Mouse (Mus musculus): ENCODE data around the gene E430018J23Rik. TPM values are rescaled to one million over a fixed set of nuclear protein-coding genes. Genes with fewer than 3 reads are reported as not detected.
"Not testable (repeated sequence)": the region's sequence is repeated elsewhere in the genome, so short reads cannot be mapped to it uniquely, and the experiment has no call there.

The E430018J23Rik gene
- polyA plus RNA-seq, 1 experiment, result not detected

GRCm38 (mm10) chr7:127402980-127403379 lies 9.6 kb upstream of the E430018J23Rik start:
- Histone ChIP-seq H3K4me1 (ENCODE audit: control insufficient read depth) (peaks cover 24% of the 10 kb centered on the region), H3K9me3 (ENCODE audit: control insufficient read depth, low read length) (no peaks in the 10 kb centered on the region; the same call in 1 of the 2 replicates), H3K4me3 (replicated peaks) (no peak overlapping the region), H3K36me3 (ENCODE audit: control insufficient read depth) (no peaks in the 10 kb centered on the region; the same call in 1 of the 2 replicates), H3K27me3 (ENCODE audit: control insufficient read depth) (no peaks in the 10 kb centered on the region)
- TF ChIP-seq TAL1 (IDR thresholded peaks at IDR 0.05; ENCODE audit: low read length) (no peak), GATA1 (IDR thresholded peaks at IDR 0.05; ENCODE audit: low read length) (no peak)

DNA sequence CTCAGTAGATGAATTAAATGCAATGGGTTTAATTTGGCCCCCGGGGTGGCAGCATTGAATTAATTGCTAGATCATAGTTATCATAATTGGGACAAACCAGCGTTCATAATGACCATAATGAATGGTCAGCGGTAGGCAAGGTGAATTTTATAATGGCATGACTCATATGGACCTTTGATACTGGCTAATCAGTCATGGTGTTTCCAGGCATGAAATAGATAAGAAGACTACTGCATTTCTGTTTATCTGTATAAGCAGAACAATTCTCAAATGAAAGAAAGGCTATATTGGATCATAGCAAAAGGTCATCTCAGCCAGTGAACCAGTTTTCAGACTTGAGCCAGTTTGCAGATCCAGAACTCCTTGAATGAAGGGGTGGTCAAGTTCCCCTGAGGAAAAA lies 6.9 kb upstream of the E430018J23Rik start:
- Histone ChIP-seq H3K4me1 (ENCODE audit: control insufficient read depth) (peaks cover 12% of the 10 kb centered on the region), H3K4me3 (replicated peaks) (no peak overlapping the region), H3K9me3 (ENCODE audit: control insufficient read depth, low read length) (no peaks in the 10 kb centered on the region; the same call in 1 of the 2 replicates), H3K36me3 (ENCODE audit: control insufficient read depth) (no peaks in the 10 kb centered on the region; the same call in 1 of the 2 replicates), H3K27me3 (ENCODE audit: control insufficient read depth) (peaks cover 15% of the 10 kb centered on the region)
- TF ChIP-seq GATA1 (IDR thresholded peaks at IDR 0.05; ENCODE audit: low read length) (no peak), TAL1 (IDR thresholded peaks at IDR 0.05; ENCODE audit: low read length) (no peak)

DNA sequence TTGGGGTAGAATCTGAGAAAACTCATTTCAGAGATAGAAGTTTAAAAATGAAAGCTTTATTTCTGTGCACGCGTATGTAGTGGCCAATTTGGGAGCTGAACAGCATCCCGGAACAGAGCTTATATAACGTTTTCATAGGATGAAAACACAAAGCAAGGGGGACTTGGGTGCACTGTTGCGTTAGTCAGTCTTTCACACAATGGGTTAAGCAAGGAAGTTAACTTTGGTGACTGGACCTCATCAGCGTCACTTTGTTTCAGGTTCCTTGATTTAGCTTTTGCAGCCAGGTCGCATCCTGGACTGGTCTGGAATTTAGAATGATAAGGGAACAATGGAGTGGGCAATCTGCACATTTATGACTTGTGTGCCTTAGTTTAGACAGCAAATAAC lies 510 bp upstream of the E430018J23Rik start:
- Histone ChIP-seq H3K9me3 (ENCODE audit: control insufficient read depth, low read length) (peaks cover 5% of the 10 kb centered on the region), H3K36me3 (ENCODE audit: control insufficient read depth) (peaks cover 11% of the 10 kb centered on the region), H3K4me3 (replicated peaks) (peak overlapping the region; percentile 75), H3K4me1 (ENCODE audit: control insufficient read depth) (peaks cover 24% of the 10 kb centered on the region), H3K27me3 (ENCODE audit: control insufficient read depth) (peaks cover 15% of the 10 kb centered on the region)
- no peak for TF ChIP-seq TAL1 (IDR thresholded peaks at IDR 0.05; ENCODE audit: low read length)
- TF ChIP-seq GATA1 (IDR thresholded peaks at IDR 0.05; ENCODE audit: low read length), result no peak

DNA sequence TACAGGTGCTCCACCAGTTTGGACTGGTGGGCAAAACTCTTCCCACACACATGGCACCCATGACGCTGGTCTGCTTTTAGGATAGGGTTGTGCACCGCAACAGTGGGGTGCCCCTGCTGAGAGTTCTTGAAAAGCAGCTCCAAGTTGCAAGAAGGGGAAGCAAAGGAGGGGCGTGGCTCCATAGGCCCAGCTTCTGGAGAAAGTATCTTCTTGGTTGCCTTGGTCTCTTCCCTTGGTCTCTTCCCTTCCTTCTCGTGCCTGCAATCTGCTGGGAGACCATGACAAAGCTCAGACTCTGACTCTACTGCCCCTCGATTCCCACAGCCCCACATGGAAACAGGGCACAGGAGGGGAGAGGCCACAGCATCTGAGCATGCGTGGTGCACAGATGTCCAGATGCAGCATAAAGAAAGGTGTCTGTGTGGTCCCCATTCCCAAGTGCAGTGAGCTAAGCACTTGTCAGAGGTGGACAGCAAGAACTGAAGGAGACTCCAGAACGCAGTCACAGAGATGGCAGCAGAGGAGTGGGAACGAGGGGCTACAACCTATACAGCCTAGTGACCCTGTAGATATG lies 1.1 kb downstream of the E430018J23Rik start:
- TF ChIP-seq TAL1 (IDR thresholded peaks at IDR 0.05; ENCODE audit: low read length) (no peak), GATA1 (IDR thresholded peaks at IDR 0.05; ENCODE audit: low read length) (no peak)
- Histone ChIP-seq H3K36me3 (ENCODE audit: control insufficient read depth) (peaks cover 11% of the 10 kb centered on the region), H3K4me3 (replicated peaks) (peak overlapping the region; percentile 75), H3K9me3 (ENCODE audit: control insufficient read depth, low read length) (peaks cover 5% of the 10 kb centered on the region), H3K4me1 (ENCODE audit: control insufficient read depth) (peaks cover 24% of the 10 kb centered on the region), H3K27me3 (ENCODE audit: control insufficient read depth) (peaks cover 9% of the 10 kb centered on the region)

DNA sequence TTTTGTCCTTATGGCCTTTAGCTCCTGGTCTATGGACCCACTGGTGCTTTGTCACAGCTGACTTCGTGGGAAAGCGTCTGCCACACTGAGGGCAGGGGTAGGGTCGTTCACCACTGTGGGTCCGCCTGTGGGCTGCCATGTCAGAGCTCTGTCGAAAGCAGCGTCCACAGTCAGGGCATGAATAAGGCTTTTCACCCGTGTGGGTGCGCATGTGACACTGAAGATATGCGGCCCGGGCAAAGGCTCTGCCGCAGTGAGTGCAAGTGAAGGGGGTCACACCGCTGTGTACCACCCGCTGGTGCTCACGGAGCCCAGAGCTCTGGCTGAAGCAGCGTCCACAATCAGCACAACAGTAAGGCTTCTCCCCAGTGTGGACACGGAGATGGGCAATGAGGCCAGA lies 1.9 kb downstream of the E430018J23Rik start:
- TF ChIP-seq GATA1 (IDR thresholded peaks at IDR 0.05; ENCODE audit: low read length), result no peak
- no peak for TF ChIP-seq TAL1 (IDR thresholded peaks at IDR 0.05; ENCODE audit: low read length)
- Histone ChIP-seq H3K4me3 (replicated peaks) (no peak overlapping the region), H3K4me1 (ENCODE audit: control insufficient read depth) (peaks cover 31% of the 10 kb centered on the region), H3K36me3 (ENCODE audit: control insufficient read depth) (peaks cover 11% of the 10 kb centered on the region), H3K27me3 (ENCODE audit: control insufficient read depth) (peaks cover 4% of the 10 kb centered on the region), H3K9me3 (ENCODE audit: control insufficient read depth, low read length) (peaks cover 5% of the 10 kb centered on the region)

- Histone ChIP-seq H3K9me3 (ENCODE audit: control insufficient read depth, low read length) (peaks cover 8% of the 10 kb centered on the region), H3K27me3 (ENCODE audit: control insufficient read depth) (no peaks in the 10 kb centered on the region), H3K4me1 (ENCODE audit: control insufficient read depth) (peaks cover 36% of the 10 kb centered on the region), H3K36me3 (ENCODE audit: control insufficient read depth) (peaks cover 15% of the 10 kb centered on the region), H3K4me3 (replicated peaks) (no peak overlapping the region)
- TF ChIP-seq TAL1 (IDR thresholded peaks at IDR 0.05; ENCODE audit: low read length) (no peak), GATA1 (IDR thresholded peaks at IDR 0.05; ENCODE audit: low read length) (no peak)
Measured at GRCm38 (mm10) chr7:127390306-127390705, 3.1 kb downstream of the E430018J23Rik start.

- H3K9me3 ChIP-seq (ENCODE audit: control insufficient read depth, low read length), result peaks cover 21% of the 10 kb centered on the region
- H3K36me3 ChIP-seq (ENCODE audit: control insufficient read depth), result peaks cover 26% of the 10 kb centered on the region
- H3K4me1 ChIP-seq (ENCODE audit: control insufficient read depth), result peaks cover 25% of the 10 kb centered on the region
- not testable (repeated sequence) for H3K4me3 ChIP-seq (replicated peaks); H3K27me3 ChIP-seq (ENCODE audit: control insufficient read depth)
Measured at GRCm38 (mm10) chr7:127388201-127388600, 5.2 kb downstream of the E430018J23Rik start.

GRCm38 (mm10) chr7:127386641-127387392 lies 6.6 kb downstream of the E430018J23Rik start, which contains the start of gene 9130019O22Rik:
Gene 9130019O22Rik, minus strand, starts transcription at chr7:127387166.
- H3K9me3 ChIP-seq (ENCODE audit: control insufficient read depth, low read length), result peaks cover 24% of the 10 kb centered on the region
- H3K4me1 ChIP-seq (ENCODE audit: control insufficient read depth), result peaks cover 13% of the 10 kb centered on the region
- TF ChIP-seq TAL1 (IDR thresholded peaks at IDR 0.05; ENCODE audit: low read length), result no peak
- TF ChIP-seq GATA1 (IDR thresholded peaks at IDR 0.05; ENCODE audit: low read length), result no peak
- H3K4me3 ChIP-seq (replicated peaks), result peak within 1 kb of the TSS; percentile 69
- H3K36me3 ChIP-seq (ENCODE audit: control insufficient read depth), result peaks cover 25% of the 10 kb centered on the region
- H3K27me3 ChIP-seq (ENCODE audit: control insufficient read depth), result no peaks in the 10 kb centered on the region

GRCm38 (mm10) chr7:127385560-127385959 lies 7.9 kb downstream of the E430018J23Rik start:
- Histone ChIP-seq H3K9me3 (ENCODE audit: control insufficient read depth, low read length) (peaks cover 20% of the 10 kb centered on the region), H3K4me1 (ENCODE audit: control insufficient read depth) (peaks cover 13% of the 10 kb centered on the region), H3K36me3 (ENCODE audit: control insufficient read depth) (peaks cover 18% of the 10 kb centered on the region)
- not testable (repeated sequence) for H3K4me3 ChIP-seq (replicated peaks); H3K27me3 ChIP-seq (ENCODE audit: control insufficient read depth)

Measured in erythroblast, embryonic 14.5 days (primary cell).